10 mouse cellular contexts compared by ENCODE assay signal in the genomic region with DNA sequence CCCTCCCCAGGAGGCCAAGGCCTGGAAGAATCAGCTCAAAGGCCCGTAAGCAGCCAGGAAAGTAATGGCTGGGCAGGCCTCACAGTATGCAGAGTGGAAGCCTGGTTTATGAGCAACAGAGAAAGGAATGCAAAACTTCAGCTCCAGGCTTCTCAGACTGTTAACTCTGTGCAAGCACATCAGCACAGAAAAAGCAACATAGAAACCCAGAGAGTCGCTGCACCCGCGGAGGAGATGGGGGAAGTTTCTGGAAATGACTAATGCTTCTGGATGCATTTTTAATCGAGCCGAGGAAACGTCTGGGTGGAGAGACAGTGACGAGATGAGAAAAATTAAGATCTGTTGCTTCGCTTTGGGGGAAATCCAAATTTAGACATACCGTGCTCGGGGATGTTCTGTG. TPM values are rescaled to one million over a fixed set of nuclear protein-coding genes. Genes with fewer than 3 reads are reported as not detected.
DNase-seq lines count a peak whose midpoint lies in the region; ATAC-seq and TF ChIP-seq lines count a peak whose summit lies in the region.
"Had no signal": no experiment of that assay in that cellular context is flagged by ENCODE, and none has a peak within 500 bp of the region (broad histone marks: within the 10 kb centered on the region; RNA-seq: fewer than 3 reads in every experiment).

No protein-coding gene starts in this region.

- no peaks in the 10 kb centered on the region for H3K9me3 ChIP-seq in embryonic facial prominence, embryonic 14.5 days (ENCODE audit: control insufficient read depth, low read length)
- no peaks in the 10 kb centered on the region for H3K9me3 ChIP-seq in hindbrain, postnatal 0 days (ENCODE audit: low read length)
- no peaks in the 10 kb centered on the region for H3K9me3 ChIP-seq in midbrain, postnatal 0 days (ENCODE audit: low read length)
- H3K9me3 ChIP-seq: heart, embryonic 10.5 days had no signal

- no peak overlapping the region for H3K9ac ChIP-seq in embryonic facial prominence, embryonic 14.5 days (ENCODE audit: low read depth, low read length)
- H3K9ac ChIP-seq in hindbrain, postnatal 0 days (replicated peaks; ENCODE audit: low read length): no peak overlapping the region; the same call in 1 of the 2 replicates
- 0 out of 2 replicates have a peak overlapping the region, but pooled peaks have one; percentile 8 for H3K9ac ChIP-seq in midbrain, postnatal 0 days (replicated peaks; ENCODE audit: low read length, poor library complexity, severe bottlenecking)

- no peak for TF ChIP-seq CTCF in layer of hippocampus, adult 2 months (conservative IDR thresholded peaks at IDR 0.05)
- TF ChIP-seq CTCF in hindbrain, postnatal 0 days (IDR thresholded peaks at IDR 0.05; ENCODE audit: low read depth): no peak
- TF ChIP-seq CTCF in midbrain, postnatal 0 days (IDR thresholded peaks at IDR 0.05): no peak

- no peaks in the 10 kb centered on the region for H3K36me3 ChIP-seq in embryonic facial prominence, embryonic 14.5 days (ENCODE audit: control insufficient read depth, insufficient read depth, low read length)
- no peaks in the 10 kb centered on the region for H3K36me3 ChIP-seq in hindbrain, postnatal 0 days (ENCODE audit: insufficient read depth, low read length)
- H3K36me3 ChIP-seq in midbrain, postnatal 0 days (ENCODE audit: insufficient read depth, low read length): no peaks in the 10 kb centered on the region
- H3K36me3 ChIP-seq: heart, embryonic 10.5 days had no signal

- ATAC-seq in embryonic facial prominence, embryonic 14.5 days (ENCODE audit: low read depth): peak; percentile 71; the same call in 1 of the 2 replicates
- no peak for ATAC-seq in hindbrain, postnatal 0 days
- ATAC-seq in midbrain, postnatal 0 days (ENCODE audit: low FRiP score): no peak

- peaks cover 16% of the 10 kb centered on the region; the same call in 1 of the 2 replicates for H3K4me1 ChIP-seq in embryonic facial prominence, embryonic 14.5 days (ENCODE audit: control insufficient read depth, insufficient read depth, low read length)
- peaks cover 13% of the 10 kb centered on the region for H3K4me1 ChIP-seq in hindbrain, postnatal 0 days (ENCODE audit: insufficient read depth, low read length)
- H3K4me1 ChIP-seq in midbrain, postnatal 0 days (ENCODE audit: insufficient read depth, low read length): peaks cover 26% of the 10 kb centered on the region

- 43% methylated on average over 11 of the region's 11 CpGs for WGBS in embryonic facial prominence, embryonic 14.5 days
- 57% methylated on average over 11 of the region's 11 CpGs for WGBS in hindbrain, postnatal 0 days
- WGBS in midbrain, postnatal 0 days: 56% methylated on average over 11 of the region's 11 CpGs

- H3K27ac ChIP-seq in layer of hippocampus, adult 2 months: peak overlapping the region; percentile 80
- peak overlapping the region; percentile 70 for H3K27ac ChIP-seq in embryonic facial prominence, embryonic 14.5 days (replicated peaks; ENCODE audit: low read depth, low read length)
- no peak overlapping the region for H3K27ac ChIP-seq in hindbrain, postnatal 0 days
- H3K27ac ChIP-seq in midbrain, postnatal 0 days (ENCODE audit: low read depth, low read length): peak overlapping the region; percentile 43
- H3K27ac ChIP-seq: heart, embryonic 10.5 days had no signal

- no peak overlapping the region for H3K4me3 ChIP-seq in layer of hippocampus, adult 2 months
- no peak overlapping the region for H3K4me3 ChIP-seq in embryonic facial prominence, embryonic 14.5 days (ENCODE audit: low read depth, low read length)
- H3K4me3 ChIP-seq in hindbrain, postnatal 0 days (ENCODE audit: low read length): no peak overlapping the region
- H3K4me3 ChIP-seq in midbrain, postnatal 0 days (ENCODE audit: low read depth, low read length): no peak overlapping the region
- H3K4me3 ChIP-seq: heart, embryonic 10.5 days; myocyte had no signal

- peak; percentile 48 to 80 for DNase-seq in layer of hippocampus, adult 2 months (ENCODE audit: low spot score in 2 of 2)
- no peak for DNase-seq in layer of hippocampus, adult 11-12 months (ENCODE audit: low spot score)
- DNase-seq in embryonic facial prominence, embryonic 14.5 days (ENCODE audit: low spot score): peak; percentile 75
- peak; percentile 7 for DNase-seq in hindbrain, postnatal 0 days (ENCODE audit: low spot score)
- DNase-seq in midbrain, postnatal 0 days (ENCODE audit: low spot score): no peak
- DNase-seq in adrenal gland, adult (ENCODE audit: inconsistent age in 2 of 2, low spot score in 1 of 2): no peak
- DNase-seq in T-cell, adult 2 months (ENCODE audit: low spot score): no peak

- H3K27me3 ChIP-seq in embryonic facial prominence, embryonic 14.5 days (replicated peaks; ENCODE audit: control insufficient read depth, insufficient read depth, low read length): no peaks in the 10 kb centered on the region
- H3K27me3 ChIP-seq in hindbrain, postnatal 0 days (ENCODE audit: insufficient read depth, low read length): no peaks in the 10 kb centered on the region
- no peaks in the 10 kb centered on the region for H3K27me3 ChIP-seq in midbrain, postnatal 0 days (ENCODE audit: insufficient read depth, low read length)

- H3K4me2 ChIP-seq in embryonic facial prominence, embryonic 14.5 days (ENCODE audit: low read depth, low read length): no peak overlapping the region
- H3K4me2 ChIP-seq in hindbrain, postnatal 0 days (ENCODE audit: low read depth, low read length): no peak overlapping the region
- no peak overlapping the region for H3K4me2 ChIP-seq in midbrain, postnatal 0 days (ENCODE audit: low read depth, low read length, poor library complexity, severe bottlenecking)

RNA-seq across cellular contexts. Expression of a gene that starts 22.5 kb away (rescaled TPM):
- total RNA-seq in layer of hippocampus, adult 2 months (2021): not detected
- polyA plus RNA-seq in embryonic facial prominence, embryonic 14.5 days (2014; fragmentation: Nextera tagmentation; extraction: Ambion mirVana): 3.6 and 7.5 TPM in 2 replicates
- total RNA-seq in hindbrain, postnatal 0 days (2014; rRNA removed): not detected in 2 replicates
- polyA plus RNA-seq in hindbrain, postnatal 0 days (2015; fragmentation: Nextera tagmentation; extraction: Ambion mirVana): not detected in 2 replicates
- 0.55 TPM in 1 of 2 replicates, not detected in the other for total RNA-seq in midbrain, postnatal 0 days (2014; rRNA removed)
- polyA plus RNA-seq in midbrain, postnatal 0 days (2015; fragmentation: Nextera tagmentation; extraction: Ambion mirVana): not detected in 2 replicates
- total RNA-seq: adrenal gland, postnatal 4 days had no signal

Comparison
In these comparisons a context has a peak if more than half of its experiments do, and no peak if none do; other contexts are left out.
1. DNase-seq: peak in layer of hippocampus, adult 2 months (2 of 2), embryonic facial prominence, embryonic 14.5 days (single experiment) and hindbrain, postnatal 0 days (single experiment); none in layer of hippocampus, adult 11-12 months (single experiment), midbrain, postnatal 0 days (single experiment), adrenal gland, adult (0 of 2) and T-cell, adult 2 months (single experiment).